In the genomic region with DNA sequence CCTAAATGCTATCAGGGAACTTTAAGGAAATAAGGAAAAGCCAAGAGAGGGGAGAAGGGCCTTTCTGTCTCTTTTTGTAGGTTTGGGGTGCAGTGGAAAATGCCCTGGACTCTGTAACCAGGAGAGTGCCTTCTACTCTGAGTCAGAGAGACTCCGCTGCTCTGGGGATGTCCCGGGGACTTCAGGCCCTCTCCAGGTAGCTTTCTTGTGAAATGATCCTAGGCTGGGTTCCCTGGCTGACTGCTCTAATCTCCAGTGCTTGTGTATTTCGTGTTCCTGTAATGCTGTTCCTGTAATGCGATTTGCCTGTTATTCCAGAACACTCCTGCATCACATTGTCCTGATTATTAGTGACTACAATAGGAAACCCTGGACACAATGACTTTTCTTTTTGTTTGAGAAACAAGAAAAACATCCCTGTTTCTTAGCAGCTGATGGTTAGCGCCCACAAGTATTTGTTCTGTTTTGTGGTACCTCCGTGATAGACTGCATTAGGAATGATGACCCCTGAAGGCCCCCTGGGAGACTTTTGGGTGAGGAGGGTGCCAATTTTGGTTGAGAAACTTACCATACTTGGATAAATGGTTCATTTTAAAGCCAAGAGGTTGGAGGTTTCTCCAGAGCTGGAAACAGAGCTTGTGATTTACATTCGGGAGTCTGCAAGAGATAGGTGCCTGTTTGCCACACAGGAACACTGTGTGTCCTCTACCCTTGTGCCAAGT, we compare ENCODE assay signal across 8 mouse cellular contexts. TPM values are rescaled to one million over a fixed set of nuclear protein-coding genes. Genes with fewer than 3 reads are reported as not detected.
DNase-seq lines count a peak whose midpoint lies in the region; ATAC-seq and TF ChIP-seq lines count a peak whose summit lies in the region.

No protein-coding gene starts in this region.

- H3K27me3 ChIP-seq in heart, embryonic 11.5 days (ENCODE audit: control insufficient read depth, insufficient read depth, low read length): peaks cover 30% of the 10 kb centered on the region
- no peaks in the 10 kb centered on the region for H3K27me3 ChIP-seq in ES-Bruce4 (ENCODE audit: control insufficient read depth, insufficient read depth, low read length, poor library complexity, severe bottlenecking)
- H3K27me3 ChIP-seq in limb, embryonic 15.5 days: no peaks in the 10 kb centered on the region

- 36% methylated on average over 7 of the region's 7 CpGs for WGBS in heart, embryonic 11.5 days (ENCODE audit: insufficient replicate concordance)
- WGBS in limb, embryonic 15.5 days: 30% methylated on average over 7 of the region's 7 CpGs

- DNase-seq in heart, postnatal 10 days: no peak
- DNase-seq in retina, embryonic 14.5 days (ENCODE audit: low spot score): peak; percentile 21
- no peak for DNase-seq in urinary bladder, postnatal 4 days (ENCODE audit: low spot score in 2 of 2)

- H3K4me3 ChIP-seq in heart, embryonic 11.5 days (ENCODE audit: low read depth, low read length): peak overlapping the region; percentile 74
- peak overlapping the region; percentile 91 for H3K4me3 ChIP-seq in ES-Bruce4 (ENCODE audit: low read depth, low read length)
- peak overlapping the region; percentile 72 for H3K4me3 ChIP-seq in embryonic fibroblast, embryonic 13.5 days (ENCODE audit: insufficient read depth, low read length)
- H3K4me3 ChIP-seq in limb, embryonic 15.5 days: peak overlapping the region; percentile 81

- 0 out of 2 replicates have a peak, but pooled peaks cover 2% of the 10 kb centered on the region for H3K4me1 ChIP-seq in heart, embryonic 11.5 days (ENCODE audit: control insufficient read depth, insufficient read depth, low read length)
- H3K4me1 ChIP-seq in ES-Bruce4 (ENCODE audit: control insufficient read depth, insufficient read depth, low read length): peaks cover 5% of the 10 kb centered on the region
- peaks cover 25% of the 10 kb centered on the region for H3K4me1 ChIP-seq in embryonic fibroblast, embryonic 13.5 days (ENCODE audit: control insufficient read depth, insufficient read depth, low read length)
- peaks cover 15% of the 10 kb centered on the region; the same call in 1 of the 2 replicates for H3K4me1 ChIP-seq in limb, embryonic 15.5 days

- peak overlapping the region; percentile 96 for H3K4me2 ChIP-seq in heart, embryonic 11.5 days
- peak overlapping the region; percentile 86 for H3K4me2 ChIP-seq in limb, embryonic 15.5 days

- H3K27ac ChIP-seq in heart, embryonic 11.5 days (ENCODE audit: low read depth, low read length): no peak overlapping the region
- no peak overlapping the region for H3K27ac ChIP-seq in ES-Bruce4 (ENCODE audit: insufficient read depth, low read length)
- peak overlapping the region; percentile 41 for H3K27ac ChIP-seq in embryonic fibroblast, embryonic 13.5 days (ENCODE audit: insufficient read depth, low read length)
- H3K27ac ChIP-seq in limb, embryonic 15.5 days: peak overlapping the region; percentile 71; the same call in 1 of the 2 replicates

- TF ChIP-seq EP300 in ES-Bruce4 (IDR thresholded peaks at IDR 0.05; ENCODE audit: insufficient read depth, low read depth, low read length): no peak

- ATAC-seq in heart, embryonic 11.5 days (replicated peaks; ENCODE audit: insufficient number of reproducible peaks, low FRiP score, low TSS enrichment): no peak
- ATAC-seq in limb, embryonic 15.5 days (ENCODE audit: insufficient number of reproducible peaks, low FRiP score, low TSS enrichment, low read depth): no peak
- no peak for ATAC-seq in monocyte, adult 5-6 weeks (replicated peaks; ENCODE audit: insufficient number of reproducible peaks, low FRiP score, low TSS enrichment, poor library complexity, severe bottlenecking)

- H3K36me3 ChIP-seq in heart, embryonic 11.5 days (ENCODE audit: control insufficient read depth, insufficient read depth, low read length): no peaks in the 10 kb centered on the region
- H3K36me3 ChIP-seq in ES-Bruce4 (ENCODE audit: control insufficient read depth, insufficient read depth, low read length, poor library complexity, severe bottlenecking): no peaks in the 10 kb centered on the region
- H3K36me3 ChIP-seq in limb, embryonic 15.5 days: no peaks in the 10 kb centered on the region

- TF ChIP-seq CTCF in ES-Bruce4 (IDR thresholded peaks at IDR 0.05; ENCODE audit: low read depth, low read length): no peak
- TF ChIP-seq CTCF in embryonic fibroblast, embryonic 13.5 days (IDR thresholded peaks at IDR 0.05; ENCODE audit: borderline replicate concordance, insufficient read depth, low read length): no peak

- TF ChIP-seq POLR2A in ES-Bruce4 (IDR thresholded peaks at IDR 0.05; ENCODE audit: insufficient read depth, low read length): no peak
- TF ChIP-seq POLR2A in embryonic fibroblast, embryonic 13.5 days (IDR thresholded peaks at IDR 0.05; ENCODE audit: low read depth, low read length): no peak

- H3K9me3 ChIP-seq in heart, embryonic 11.5 days (replicated peaks; ENCODE audit: control insufficient read depth, low read length): no peaks in the 10 kb centered on the region
- H3K9me3 ChIP-seq in ES-Bruce4 (replicated peaks; ENCODE audit: control insufficient read depth, insufficient read depth, low read length, poor library complexity, severe bottlenecking): no peaks in the 10 kb centered on the region
- no peaks in the 10 kb centered on the region for H3K9me3 ChIP-seq in limb, embryonic 15.5 days

- H3K9ac ChIP-seq in heart, embryonic 11.5 days (ENCODE audit: low read depth, low read length): peak overlapping the region; percentile 80; the same call in 1 of the 2 replicates
- peak overlapping the region; percentile 95 for H3K9ac ChIP-seq in ES-Bruce4 (ENCODE audit: low read depth, poor library complexity, severe bottlenecking)
- H3K9ac ChIP-seq in limb, embryonic 15.5 days: peak overlapping the region; percentile 76

- intact Hi-C loops in heart, postnatal 10 days (cut with DNase I): no loop called here

RNA-seq across cellular contexts. Expression of a gene that starts 0.9 kb away (rescaled TPM):
- polyA plus RNA-seq in heart, embryonic 11.5 days (2014; fragmentation: Nextera tagmentation; extraction: Ambion mirVana): 2.7 and 3.0 TPM in 2 replicates
- 10 to 100 TPM; 22.5 to 30.4 TPM for total RNA-seq in heart, postnatal 10 days (2021)
- polyA plus RNA-seq in ES-Bruce4 (2011; ENCODE audit: insufficient read depth, insufficient read length, low read depth, missing spikeins): 69.5 and 72.4 TPM in 2 replicates
- polyA plus RNA-seq in embryonic fibroblast, embryonic 13.5 days (2011; ENCODE audit: insufficient read length, low read depth, missing spikeins): 78.6 and 141 TPM in 2 replicates
- 14.8 and 15.6 TPM in 2 replicates for polyA plus RNA-seq in limb, embryonic 15.5 days (2015; fragmentation: Nextera tagmentation; extraction: Ambion mirVana)
- total RNA-seq in monocyte, adult 5-6 weeks (2017): 15.3 to 24.0 TPM (median 22.2 TPM) in 3 replicates

RNA-seq across cellular contexts. Expression of a gene that starts 45.1 kb away (rescaled TPM):
- 107 and 112 TPM in 2 replicates for polyA plus RNA-seq in heart, embryonic 11.5 days (2014; fragmentation: Nextera tagmentation; extraction: Ambion mirVana)
- total RNA-seq in heart, postnatal 10 days (2021): 10 to 100 TPM; 59.7 to 66.1 TPM
- 39.6 and 45.1 TPM in 2 replicates for polyA plus RNA-seq in ES-Bruce4 (2011; ENCODE audit: insufficient read depth, insufficient read length, low read depth, missing spikeins)
- polyA plus RNA-seq in embryonic fibroblast, embryonic 13.5 days (2011; ENCODE audit: insufficient read length, low read depth, missing spikeins): 72.4 and 75.4 TPM in 2 replicates
- polyA plus RNA-seq in limb, embryonic 15.5 days (2015; fragmentation: Nextera tagmentation; extraction: Ambion mirVana): 143 and 149 TPM in 2 replicates
- 34.2 to 48.9 TPM (median 40.9 TPM) in 3 replicates for total RNA-seq in monocyte, adult 5-6 weeks (2017)

Comparison
In these comparisons a context has a peak if more than half of its experiments do, and no peak if none do; other contexts are left out.
1. H3K27ac ChIP-seq: peak in embryonic fibroblast, embryonic 13.5 days (single experiment) and limb, embryonic 15.5 days (single experiment); none in heart, embryonic 11.5 days (single experiment) and ES-Bruce4 (single experiment).
2. Peak in every context shown above with its lines, with median percentiles within 50 percentile points of each other: H3K4me3 ChIP-seq and H3K9ac ChIP-seq.